Mouse (Mus musculus) MEL (cell line): ENCODE data around the gene Tmem95. TPM values are rescaled to one million over a fixed set of nuclear protein-coding genes. Genes with fewer than 3 reads are reported as not detected.

Experiments
- DNase-seq: peaks from one replicate; pipeline ENCODE4 v3.0.0; 2011; ENCODE audit warnings: low read depth, low spot score
- H3K27ac ChIP-seq: 2 replicates; pipeline ENCODE4 v1.5.1; 2012; ENCODE audit warnings: low read depth, mild to moderate bottlenecking, control low read depth, low read length, moderate library complexity; ENCODE audit not compliant: control insufficient read depth
- H3K27me3 ChIP-seq, 2 experiments: fragments of 150-350 bp in 1 of 2; sonication (generic) in 1 of 2; 2 replicates each; pipeline ENCODE4 v1.6.1; 2012; ENCODE audit warnings: low read length in 2 of 2, mild to moderate bottlenecking in 2 of 2, improper control_type of control experiment in 1 of 2, moderate library complexity in 1 of 2; ENCODE audit not compliant: insufficient read depth in 2 of 2, control insufficient read depth in 1 of 2
- H3K36me3 ChIP-seq, 2 experiments: 2 replicates each; pipeline ENCODE4 v1.6.1; 2012 to 2014; ENCODE audit warnings: low read length in 2 of 2, improper control_type of control experiment in 1 of 2, inconsistent platforms in 1 of 2, mild to moderate bottlenecking in 1 of 2; ENCODE audit not compliant: insufficient read depth in 2 of 2, control insufficient read depth in 1 of 2
- H3K4me1 ChIP-seq, 2 experiments: fragments of 150-350 bp in 1 of 2; sonication (generic) in 1 of 2; 2 replicates each; pipeline ENCODE4 v1.6.1; 2012; ENCODE audit warnings: low read length in 2 of 2, improper control_type of control experiment in 1 of 2, mild to moderate bottlenecking in 1 of 2; ENCODE audit not compliant: insufficient read depth in 2 of 2, control insufficient read depth in 1 of 2
- H3K4me3 ChIP-seq, 2 experiments: fragments of 150-350 bp in 1 of 2; sonication (generic) in 1 of 2; 2 replicates each; pipeline ENCODE4 v1.5.1; 2012; ENCODE audit warnings: low read depth in 2 of 2, low read length in 2 of 2, mild to moderate bottlenecking in 2 of 2, moderate library complexity in 2 of 2, control low read depth in 1 of 2, improper control_type of control experiment in 1 of 2; ENCODE audit not compliant: control insufficient read depth in 1 of 2, insufficient read depth in 1 of 2
- H3K79me2 ChIP-seq: 2 replicates; pipeline ENCODE4 v1.6.1; 2012; ENCODE audit warnings: mild to moderate bottlenecking, low read length, moderate library complexity; ENCODE audit not compliant: control insufficient read depth, poor library complexity, insufficient read depth
- H3K9ac ChIP-seq: 2 replicates; pipeline ENCODE4 v1.6.1; 2012; ENCODE audit warnings: low read depth, mild to moderate bottlenecking, control low read depth, low read length, moderate library complexity; ENCODE audit not compliant: control insufficient read depth, poor library complexity, severe bottlenecking
- H3K9me3 ChIP-seq: fragments of 150-350 bp; sonication (generic); replicated peaks from 2 replicates; pipeline ENCODE4 v1.6.1; 2012; ENCODE audit warnings: mild to moderate bottlenecking, low read length, improper control_type of control experiment, moderate library complexity; ENCODE audit not compliant: insufficient read depth
- CHD2 ChIP-seq: IDR thresholded peaks from 2 replicates; pipeline ENCODE4 v1.6.1; 2011; ENCODE audit warnings: low read length, improper control_type of control experiment
- E2F4 ChIP-seq: IDR thresholded peaks from 2 replicates; pipeline ENCODE4 v1.6.1; 2011; ENCODE audit warnings: low read depth, low read length, improper control_type of control experiment, borderline replicate concordance
- ELF1 ChIP-seq: IDR thresholded peaks from 2 replicates; pipeline ENCODE4 v1.6.1; 2014; ENCODE audit warnings: low read depth, mild to moderate bottlenecking, inconsistent platforms, low read length, improper control_type of control experiment, moderate library complexity
- EP300 ChIP-seq, 2 experiments: IDR thresholded peaks; 2 replicates each; pipeline ENCODE4 v1.6.1; 2011; ENCODE audit warnings: improper control_type of control experiment in 2 of 2, low read length in 2 of 2, low read depth in 1 of 2, mild to moderate bottlenecking in 1 of 2
- GABPA ChIP-seq: IDR thresholded peaks from 2 replicates; pipeline ENCODE4 v1.6.1; 2012; ENCODE audit warnings: low read depth, mild to moderate bottlenecking, inconsistent platforms, low read length, improper control_type of control experiment, moderate library complexity
- HCFC1 ChIP-seq: IDR thresholded peaks from 2 replicates; pipeline ENCODE4 v1.6.1; 2012; ENCODE audit warnings: low read depth, mild to moderate bottlenecking, inconsistent platforms, low read length, improper control_type of control experiment, moderate library complexity
- JUND ChIP-seq: IDR thresholded peaks from 2 replicates; pipeline ENCODE4 v1.6.1; 2011; ENCODE audit warnings: low read depth, mild to moderate bottlenecking, improper control_type of control experiment, low read length
- KAT2A ChIP-seq: conservative IDR thresholded peaks from 2 replicates; pipeline ENCODE4 v1.6.1; 2012; ENCODE audit warnings: low read depth, low read length, improper control_type of control experiment, inconsistent platforms
- MAFK ChIP-seq: IDR thresholded peaks from 2 replicates; pipeline ENCODE4 v1.6.1; 2011; ENCODE audit warnings: low read depth, mild to moderate bottlenecking, low read length, improper control_type of control experiment, borderline replicate concordance
- MXI1 ChIP-seq: IDR thresholded peaks from 2 replicates; pipeline ENCODE4 v1.6.1; 2011; ENCODE audit warnings: mild to moderate bottlenecking, low read depth, low read length, improper control_type of control experiment
- POLR2A ChIP-seq, 2 experiments: IDR thresholded peaks; 2 replicates each; pipeline ENCODE4 v1.6.1; 2011 to 2012; ENCODE audit warnings: low read length in 2 of 2, mild to moderate bottlenecking in 2 of 2, control low read depth in 1 of 2, improper control_type of control experiment in 1 of 2, low read depth in 1 of 2, moderate library complexity in 1 of 2; ENCODE audit not compliant: control insufficient read depth in 1 of 2, insufficient read depth in 1 of 2, poor library complexity in 1 of 2
- POLR2AphosphoS5 ChIP-seq: IDR thresholded peaks from 2 replicates; pipeline ENCODE4 v1.6.1; 2012; ENCODE audit warnings: low read depth, borderline replicate concordance, mild to moderate bottlenecking, inconsistent platforms, low read length, moderate library complexity, mixed read lengths
- RAD21 ChIP-seq: IDR thresholded peaks from 2 replicates; pipeline ENCODE4 v1.6.1; 2011; ENCODE audit warnings: mild to moderate bottlenecking, low read depth, low read length, improper control_type of control experiment
- SMC3 ChIP-seq: IDR thresholded peaks from 2 replicates; pipeline ENCODE4 v1.6.1; 2011; ENCODE audit warnings: low read depth, low read length, improper control_type of control experiment
- TBP ChIP-seq: IDR thresholded peaks from 2 replicates; pipeline ENCODE4 v1.8.0; 2011; ENCODE audit warnings: low read depth, low read length, improper control_type of control experiment
- UBTF ChIP-seq: IDR thresholded peaks from 2 replicates; pipeline ENCODE4 v1.6.1; 2012; ENCODE audit warnings: low read depth, mild to moderate bottlenecking, inconsistent platforms, low read length, improper control_type of control experiment, moderate library complexity, borderline replicate concordance; ENCODE audit not compliant: insufficient read depth
- USF1 ChIP-seq: IDR thresholded peaks from 2 replicates; pipeline ENCODE4 v1.6.1; 2014; ENCODE audit warnings: low read depth, mild to moderate bottlenecking, inconsistent platforms, low read length, improper control_type of control experiment, moderate library complexity
- ZKSCAN1 ChIP-seq: IDR thresholded peaks from 2 replicates; pipeline ENCODE4 v1.6.1; 2012; ENCODE audit warnings: low read depth, mild to moderate bottlenecking, inconsistent platforms, low read length, improper control_type of control experiment, moderate library complexity
- ZMIZ1 ChIP-seq: IDR thresholded peaks from 2 replicates; pipeline ENCODE4 v1.6.1; 2012; ENCODE audit warnings: low read depth, mild to moderate bottlenecking, inconsistent platforms, low read length, improper control_type of control experiment, moderate library complexity
- ZNF384 ChIP-seq: IDR thresholded peaks from 2 replicates; pipeline ENCODE4 v1.6.1; 2012; ENCODE audit warnings: low read depth, mild to moderate bottlenecking, inconsistent platforms, low read length, improper control_type of control experiment
- polyA plus RNA-seq, 2 experiments: library from polyadenylated mRNA; stranded (reverse) in 1 of 2; unstranded in 1 of 2; fragments of >175 nt in 1 of 2; fragments of >200 nt in 1 of 2; gene quantifications; 2 replicates each; pipeline versions ENCODE4 v1.2.1 to v1.2.4; 2012; ENCODE audit warnings: low replicate concordance in 2 of 2, low read depth in 1 of 2; ENCODE audit not compliant: insufficient read length in 2 of 2, insufficient read depth in 1 of 2, missing spikeins in 1 of 2
- total RNA-seq: library from RNA; depleted of rRNA; stranded (reverse); fragments of 300-350 nt; gene quantifications from 2 replicates; pipeline ENCODE4 v1.2.3, GENCODE M21; 2012

Tmem95 gene
- total and polyA plus RNA-seq, 3 experiments = not detected

DNA sequence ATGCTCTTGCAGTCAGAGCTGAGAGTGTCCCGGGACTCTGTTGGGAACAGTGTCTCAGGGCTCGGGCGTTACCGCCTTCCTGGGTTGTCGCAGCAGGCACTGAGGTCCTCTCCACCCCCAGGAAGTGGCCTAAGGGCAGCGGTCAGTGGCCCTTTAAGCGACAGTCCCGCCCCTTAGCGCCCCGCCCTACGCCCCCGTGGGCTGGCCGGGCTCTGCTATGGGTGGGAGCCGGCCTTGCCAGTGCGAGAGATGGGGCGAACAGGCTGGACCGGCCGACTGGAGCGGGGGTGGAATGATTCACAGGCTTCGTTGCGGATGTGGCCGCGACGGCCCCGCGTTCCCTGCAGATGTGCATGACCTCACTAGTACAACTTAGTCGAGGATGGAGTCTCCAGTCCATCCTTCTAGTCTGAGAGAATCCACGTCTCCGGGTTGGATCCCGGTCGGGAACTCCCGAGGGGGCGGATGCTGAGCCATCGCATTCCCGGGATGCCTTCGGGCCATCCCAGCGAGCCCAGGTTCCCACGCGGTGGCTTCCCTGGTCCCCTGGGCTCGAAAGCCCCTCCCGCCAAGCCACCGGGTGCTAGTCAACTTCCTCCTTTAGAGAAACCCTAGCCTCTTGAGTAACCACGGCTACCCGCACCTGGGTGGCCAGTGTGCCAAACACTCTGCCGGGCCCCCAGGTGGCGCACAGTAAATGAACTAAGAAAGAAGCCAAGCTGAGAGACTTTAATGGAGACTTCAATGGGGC is 3.2 kb upstream of the Tmem95 start, which contains the start of gene Kctd11 (continued):
- TF ChIP-seq USF1 = no peak
- TF ChIP-seq ZKSCAN1 = no peak
- no peak for TF ChIP-seq ZNF384

- TF ChIP-seq ZMIZ1 (no peak), KAT2A (no peak), ELF1 (no peak), EP300 (IDR thresholded peaks at IDR 0.05; ENCODE audit: low read depth in 1 of 2, low read length in 2 of 2) (no peak), E2F4 (no peak), GABPA (no peak), UBTF (no peak), CHD2 (no peak), POLR2A (IDR thresholded peaks at IDR 0.05; ENCODE audit: control insufficient read depth in 1 of 2, insufficient read depth in 1 of 2, low read depth in 1 of 2, low read length in 2 of 2, poor library complexity in 1 of 2) (no peak), RAD21 (no peak), MAFK (no peak), SMC3 (no peak), POLR2AphosphoS5 (no peak), JUND (no peak), ZNF384 (no peak), HCFC1 (no peak), MXI1 (no peak), TBP (no peak)
- peaks cover 14 to 66% of the 10 kb centered on the region in 2 experiments for H3K4me1 ChIP-seq
- DNase-seq = no peak
- peak overlapping the region in 1 of 2 experiments; percentile 30; a peak in 2 of 4 replicates for H3K4me3 ChIP-seq
- H3K79me2 ChIP-seq = no peaks in the 10 kb centered on the region
- H3K9ac ChIP-seq = no peak overlapping the region
- no peak overlapping the region for H3K27ac ChIP-seq
- no peaks in the 10 kb centered on the region for H3K27me3 ChIP-seq
- peaks cover 0 to 39% of the 10 kb centered on the region in 2 experiments; a peak in 2 of 4 replicates for H3K36me3 ChIP-seq
- H3K9me3 ChIP-seq = no peaks in the 10 kb centered on the region
Observed at GRCm38 (mm10) chr11:69880506-69880852, 2.7 kb upstream of the Tmem95 start.
